Mouse (Mus musculus) stomach, embryonic 15.5 days (tissue): ENCODE results near the gene Pde4dip. TPM values are rescaled to one million over a fixed set of nuclear protein-coding genes. Genes with fewer than 3 reads are reported as not detected.
A peak's percentile ranks its signal among the peaks of the same experiment; 100 is the strongest.

Source experiments
- ATAC-seq: fragments of 200-750 bp; cut with Nextera tagmentation; 2 replicates; pipeline ENCODE4 v1.8.0; 2017; ENCODE audit warnings: low read depth, moderate number of reproducible peaks, moderate TSS enrichment; ENCODE audit not compliant: insufficient read depth, low FRiP score
- H3K27ac ChIP-seq: fragments of 300-500 bp; sonication (generic); 2 replicates; pipeline ENCODE4 v1.5.1; 2015; ENCODE audit warnings: mild to moderate bottlenecking, inconsistent platforms
- H3K27me3 ChIP-seq: fragments of 300-500 bp; sonication (generic); replicated peaks from 2 replicates; pipeline ENCODE4 v1.6.1; 2015; ENCODE audit warnings: inconsistent platforms
- H3K36me3 ChIP-seq: fragments of 300-500 bp; sonication (generic); 2 replicates; pipeline ENCODE4 v1.6.1; 2015; ENCODE audit warnings: inconsistent platforms
- H3K4me1 ChIP-seq: fragments of 300-500 bp; sonication (generic); 2 replicates; pipeline ENCODE4 v1.6.1; 2015; ENCODE audit warnings: inconsistent platforms
- H3K4me2 ChIP-seq: fragments of 300-500 bp; sonication (generic); 2 replicates; pipeline ENCODE4 v1.6.1; 2015; ENCODE audit warnings: mild to moderate bottlenecking, inconsistent platforms
- H3K4me3 ChIP-seq: fragments of 300-500 bp; sonication (generic); replicated peaks from 2 replicates; pipeline ENCODE4 v1.5.1; 2015; ENCODE audit warnings: inconsistent platforms
- H3K9ac ChIP-seq: fragments of 300-500 bp; sonication (generic); 2 replicates; pipeline ENCODE4 v1.6.1; 2015; ENCODE audit warnings: inconsistent platforms
- H3K9me3 ChIP-seq: fragments of 300-500 bp; sonication (generic); 2 replicates; pipeline ENCODE4 v1.6.1; 2016; ENCODE audit warnings: inconsistent platforms
- WGBS: fragments of 180-500 bp; shearing (Covaris S2); methylation state at CpG from one replicate; pipeline ENCODE4 v1.1.7; 2015; 5-methylcytosine and 5-hydroxymethylcytosine counted together
- polyA plus RNA-seq: library from polyadenylated mRNA; unstranded; fragments of >200 nt; fragmentation: Nextera tagmentation; extraction: Ambion mirVana; gene quantifications from 2 replicates; pipeline ENCODE4 v1.2.1, GENCODE M21; 2015

The Pde4dip gene
- polyA plus RNA-seq, 1 experiment from 2014 or later, result 21.3 TPM

DNA sequence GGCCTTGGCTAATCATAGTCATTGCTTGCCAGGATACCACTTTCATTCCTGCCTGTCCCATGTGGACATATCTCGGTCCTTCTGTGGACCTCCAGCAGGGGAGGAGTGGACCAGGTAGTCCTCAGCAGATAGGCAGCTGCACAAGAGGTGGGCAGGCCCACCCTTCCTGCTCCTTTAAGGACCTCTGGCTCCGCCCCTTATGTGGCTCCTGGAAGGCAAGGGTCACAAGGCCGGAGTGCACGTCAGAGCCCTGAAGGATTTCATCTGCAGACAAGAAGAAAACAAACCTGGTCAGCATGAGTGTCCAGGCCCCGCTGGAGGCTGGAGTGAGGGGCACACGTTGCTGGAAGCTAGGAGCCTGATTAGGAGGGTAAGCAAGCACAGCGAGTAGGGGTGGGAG, 197.9 kb downstream of the Pde4dip start:
- Histone ChIP-seq H3K9ac (no peak overlapping the region), H3K27me3 (no peaks in the 10 kb centered on the region), H3K9me3 (no peaks in the 10 kb centered on the region), H3K36me3 (no peaks in the 10 kb centered on the region), H3K4me2 (no peak overlapping the region), H3K4me3 (no peak overlapping the region), H3K4me1 (no peaks in the 10 kb centered on the region), H3K27ac (no peak overlapping the region)
- ATAC-seq, result no peak
- 39% methylated on average over 7 of the region's 7 CpGs for WGBS

DNA sequence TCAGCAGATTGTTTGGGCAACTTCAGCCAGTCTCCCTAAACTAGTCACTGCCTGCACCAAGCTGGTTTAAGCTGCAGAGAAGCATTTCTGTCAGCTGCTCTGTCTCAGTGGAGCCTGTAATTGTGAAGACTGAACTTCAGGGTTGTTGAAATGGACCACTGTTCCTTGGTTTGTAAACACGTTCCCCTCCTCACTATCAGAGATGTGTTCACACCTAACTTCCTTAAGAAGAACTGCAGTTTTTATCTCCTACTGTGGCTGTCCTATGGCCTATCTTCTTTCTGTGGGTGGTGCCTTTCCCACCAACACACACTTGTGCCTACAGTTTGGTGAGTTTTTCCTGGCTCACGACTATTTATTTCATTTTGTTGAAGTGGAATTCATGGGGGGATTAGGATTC, 199.2 kb downstream of the Pde4dip start:
- no peaks in the 10 kb centered on the region for H3K4me1 ChIP-seq
- no peaks in the 10 kb centered on the region for H3K9me3 ChIP-seq
- H3K27me3 ChIP-seq, result no peaks in the 10 kb centered on the region
- H3K4me3 ChIP-seq, result no peak overlapping the region
- no peak overlapping the region for H3K4me2 ChIP-seq
- H3K36me3 ChIP-seq, result no peaks in the 10 kb centered on the region
- no peak for ATAC-seq
- 72% methylated on average over 2 of the region's 2 CpGs for whole genome bisulfite sequencing
- H3K27ac ChIP-seq, result no peak overlapping the region
- H3K9ac ChIP-seq, result no peak overlapping the region

DNA sequence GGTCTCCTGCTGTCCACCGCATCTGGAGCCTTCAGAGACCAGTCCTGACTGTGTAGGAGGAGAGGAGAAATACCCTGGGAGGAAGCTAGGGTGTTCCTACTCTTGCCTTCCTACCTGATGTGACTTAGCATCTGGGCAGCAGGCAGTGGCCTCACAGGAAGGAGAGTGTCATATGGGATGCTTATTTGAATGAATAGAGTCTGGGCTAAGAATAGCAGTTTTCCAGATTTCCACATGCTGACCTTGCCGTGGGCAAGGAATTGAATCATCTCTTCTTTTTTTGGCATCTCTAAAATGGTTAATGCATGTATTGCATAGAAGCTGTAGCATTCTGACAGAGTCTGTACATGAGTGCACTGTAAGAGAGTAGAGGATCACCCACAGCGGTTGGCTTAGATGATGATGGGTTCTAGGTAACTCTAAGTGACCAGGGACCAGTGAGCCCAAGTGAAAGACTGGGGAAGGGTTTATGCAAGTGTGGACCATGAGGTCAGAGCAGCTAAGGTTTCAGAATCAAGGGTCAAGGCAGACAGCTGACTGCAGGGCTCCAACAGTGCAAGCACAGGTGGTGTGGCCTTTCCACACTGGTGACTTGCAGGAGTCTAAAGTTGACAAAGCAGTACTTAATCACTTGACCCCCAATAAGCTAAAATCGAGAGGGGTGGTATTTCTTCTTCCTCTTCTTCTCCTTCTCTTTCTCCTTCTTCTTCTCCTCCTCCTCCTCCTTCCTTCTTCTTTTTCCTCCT, 202.0 kb downstream of the Pde4dip start:
- Histone ChIP-seq H3K27me3 (no peaks in the 10 kb centered on the region), H3K36me3 (no peaks in the 10 kb centered on the region), H3K4me1 (peaks cover 15% of the 10 kb centered on the region; the same call in 1 of the 2 replicates), H3K27ac (no peak overlapping the region), H3K4me3 (no peak overlapping the region), H3K4me2 (no peak overlapping the region), H3K9ac (no peak overlapping the region), H3K9me3 (no peaks in the 10 kb centered on the region)
- no peak for ATAC-seq
- WGBS, result 77% methylated on average over 4 of the region's 4 CpGs

GRCm38 (mm10) chr3:97683560-97684195, 204.8 kb downstream of the Pde4dip start:
- Histone ChIP-seq H3K27ac (peak overlapping the region; percentile 45; the same call in 1 of the 2 replicates), H3K27me3 (no peaks in the 10 kb centered on the region), H3K36me3 (no peaks in the 10 kb centered on the region), H3K4me3 (no peak overlapping the region), H3K9ac (no peak overlapping the region), H3K4me2 (peak overlapping the region; percentile 30), H3K9me3 (no peaks in the 10 kb centered on the region), H3K4me1 (peaks cover 18% of the 10 kb centered on the region; the same call in 1 of the 2 replicates)
- WGBS, result 9% methylated on average over 16 of the region's 16 CpGs
- peak; percentile 61 for ATAC-seq

DNA sequence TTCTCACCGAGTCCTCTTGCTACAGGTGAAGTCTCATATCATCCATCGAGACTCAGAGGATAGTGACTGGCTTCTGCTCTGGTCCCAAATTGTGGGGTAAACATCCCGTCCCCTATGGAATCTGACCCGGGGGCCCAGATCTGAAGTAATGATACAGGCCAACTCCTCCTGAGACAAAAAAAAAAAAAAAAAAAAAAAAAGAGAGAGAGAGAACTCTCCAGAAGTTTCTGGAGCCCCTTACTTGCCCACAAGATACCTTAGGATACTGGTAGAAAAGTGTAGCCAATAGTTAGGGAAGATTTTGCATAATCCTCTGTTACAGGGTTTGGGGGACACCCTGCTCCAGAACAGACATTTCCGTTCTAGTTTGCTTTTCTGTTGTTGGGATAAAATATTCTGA, 205.9 kb downstream of the Pde4dip start:
- no peaks in the 10 kb centered on the region for H3K36me3 ChIP-seq
- H3K9ac ChIP-seq, result no peak overlapping the region
- ATAC-seq, result no peak
- H3K4me1 ChIP-seq, result peaks cover 18% of the 10 kb centered on the region; the same call in 1 of the 2 replicates
- H3K27ac ChIP-seq, result no peak overlapping the region
- no peaks in the 10 kb centered on the region for H3K9me3 ChIP-seq
- no peaks in the 10 kb centered on the region for H3K27me3 ChIP-seq
- H3K4me3 ChIP-seq, result peak overlapping the region; percentile 39
- H3K4me2 ChIP-seq, result peak overlapping the region; percentile 76
- 30% methylated on average over 5 of the region's 5 CpGs for WGBS

DNA sequence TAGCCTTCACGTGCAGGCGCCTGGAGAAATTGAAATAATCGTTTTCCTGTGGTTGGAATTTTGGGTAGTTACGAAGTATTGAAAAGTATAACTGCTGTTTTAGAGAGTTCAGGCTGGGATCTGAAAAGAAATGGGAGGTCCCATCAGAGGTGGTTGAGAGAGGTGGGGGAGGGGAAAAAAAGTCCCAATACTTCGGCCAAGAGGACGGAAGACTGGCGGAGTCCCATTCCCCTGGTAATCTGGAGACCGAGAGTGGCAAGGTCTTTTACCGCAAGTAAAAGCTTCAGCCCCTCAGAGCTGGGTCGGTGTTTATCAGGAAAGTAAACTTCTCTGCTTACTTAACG, 206.4 kb downstream of the Pde4dip start:
- ATAC-seq, result no peak
- WGBS, result 6% methylated on average over 11 of the region's 11 CpGs

DNA sequence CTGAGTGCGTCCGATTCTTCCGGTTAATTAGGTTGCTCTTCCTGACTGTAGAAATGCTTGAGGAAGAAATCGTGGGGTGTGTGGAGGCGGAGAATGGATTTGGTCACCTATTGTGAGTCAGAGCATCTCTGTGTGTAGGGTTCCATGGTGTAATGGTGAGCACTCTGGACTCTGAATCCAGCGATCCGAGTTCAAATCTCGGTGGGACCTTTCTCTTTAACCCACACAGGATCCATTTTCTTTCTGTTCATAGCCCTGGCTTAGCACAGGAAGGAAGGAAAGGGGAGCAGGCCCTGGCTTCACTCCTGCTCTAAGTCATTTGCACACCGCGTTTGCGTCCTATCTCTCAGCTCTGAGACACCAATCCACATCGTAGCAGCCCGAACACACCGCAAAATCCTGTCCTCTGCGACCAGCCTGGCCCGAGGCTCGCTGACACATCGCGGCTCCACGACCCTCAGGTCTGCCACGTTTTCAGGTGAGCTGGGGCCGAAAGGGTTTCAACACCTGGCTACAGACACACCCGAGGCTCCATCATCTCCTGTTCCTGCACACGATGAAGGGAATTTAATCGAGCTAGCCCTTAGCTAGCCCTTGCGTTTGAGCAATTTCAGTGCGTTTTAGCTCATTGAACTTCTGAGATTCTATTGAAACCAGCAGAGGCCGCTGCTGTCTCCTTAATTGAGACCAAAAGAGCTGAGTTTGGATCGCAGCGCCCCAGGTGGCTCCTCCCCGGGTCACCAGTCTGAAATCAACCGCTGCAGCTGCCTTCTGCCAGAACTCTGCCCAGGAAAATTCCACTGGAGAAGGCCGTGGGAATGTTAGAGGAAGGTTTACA, 207.0 kb downstream of the Pde4dip start:
- ATAC-seq, result peak; percentile 44; the same call in 1 of the 2 replicates
- H3K4me1 ChIP-seq, result peaks cover 18% of the 10 kb centered on the region; the same call in 1 of the 2 replicates
- peak overlapping the region; percentile 3; the same call in 1 of the 2 replicates for H3K27ac ChIP-seq
- peak overlapping the region; percentile 14; the same call in 1 of the 2 replicates for H3K9ac ChIP-seq
- no peaks in the 10 kb centered on the region for H3K27me3 ChIP-seq
- peak overlapping the region; percentile 39 for H3K4me3 ChIP-seq
- H3K36me3 ChIP-seq, result no peaks in the 10 kb centered on the region
- H3K4me2 ChIP-seq, result peak overlapping the region; percentile 76
- no peaks in the 10 kb centered on the region for H3K9me3 ChIP-seq
- WGBS, result 2% methylated on average over 33 of the region's 33 CpGs

More for the DNA sequence above, 206.4 kb downstream of the Pde4dip start:
- no peak overlapping the region for H3K9ac ChIP-seq
- peak overlapping the region; percentile 39 for H3K4me3 ChIP-seq
- no peaks in the 10 kb centered on the region for H3K36me3 ChIP-seq
- no peaks in the 10 kb centered on the region for H3K9me3 ChIP-seq
- H3K27ac ChIP-seq, result no peak overlapping the region
- H3K4me2 ChIP-seq, result peak overlapping the region; percentile 76
- peaks cover 18% of the 10 kb centered on the region; the same call in 1 of the 2 replicates for H3K4me1 ChIP-seq
- no peaks in the 10 kb centered on the region for H3K27me3 ChIP-seq

- peak; percentile 52 for ATAC-seq
- Histone ChIP-seq H3K9ac (no peak overlapping the region), H3K4me3 (peak overlapping the region; percentile 39), H3K27me3 (no peaks in the 10 kb centered on the region), H3K27ac (peak overlapping the region; percentile 3; the same call in 1 of the 2 replicates), H3K4me1 (peaks cover 18% of the 10 kb centered on the region; the same call in 1 of the 2 replicates), H3K36me3 (no peaks in the 10 kb centered on the region), H3K9me3 (no peaks in the 10 kb centered on the region), H3K4me2 (peak overlapping the region; percentile 76)
- 4% methylated on average over 28 of the region's 28 CpGs for WGBS
These were observed 207.7 kb downstream of the Pde4dip start for GRCm38 (mm10) chr3:97680631-97681320.

GRCm38 (mm10) chr3:97678416-97678815, 210.1 kb downstream of the Pde4dip start:
- peaks cover 13% of the 10 kb centered on the region; the same call in 1 of the 2 replicates for H3K4me1 ChIP-seq
- H3K36me3 ChIP-seq, result no peaks in the 10 kb centered on the region
- H3K27me3 ChIP-seq, result no peaks in the 10 kb centered on the region
- H3K27ac ChIP-seq, result no peak overlapping the region
- 85% methylated on average over 3 of the region's 3 CpGs for WGBS
- no peak overlapping the region for H3K4me3 ChIP-seq
- ATAC-seq, result no peak
- H3K4me2 ChIP-seq, result no peak overlapping the region
- H3K9ac ChIP-seq, result no peak overlapping the region
- H3K9me3 ChIP-seq, result no peaks in the 10 kb centered on the region

DNA sequence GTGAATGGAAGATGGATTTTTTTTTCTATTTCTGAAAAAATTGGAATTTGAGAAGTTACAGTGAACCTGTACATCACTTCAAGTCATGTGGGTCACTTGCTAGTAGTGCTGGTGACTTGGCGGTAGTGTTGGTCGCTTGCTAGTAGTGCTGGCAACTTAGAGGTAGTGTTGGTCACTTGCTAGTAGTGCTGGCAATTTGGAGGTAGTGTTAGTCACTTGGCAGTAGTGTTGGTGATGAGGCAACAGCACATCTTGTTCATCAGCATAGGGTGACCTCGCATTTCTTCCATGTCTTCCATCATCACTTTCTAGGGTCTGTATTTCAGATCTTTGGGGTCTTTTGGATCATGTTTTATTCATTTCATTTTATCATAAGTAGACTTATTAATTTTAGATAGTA, 212.4 kb downstream of the Pde4dip start:
- no peak for ATAC-seq
- Histone ChIP-seq H3K4me2 (no peak overlapping the region), H3K9me3 (no peaks in the 10 kb centered on the region), H3K9ac (no peak overlapping the region), H3K4me1 (0 out of 2 replicates have a peak, but pooled peaks cover under 1% of the 10 kb centered on the region), H3K4me3 (no peak overlapping the region), H3K27ac (no peak overlapping the region), H3K36me3 (peaks cover 6% of the 10 kb centered on the region; the same call in 1 of the 2 replicates), H3K27me3 (no peaks in the 10 kb centered on the region)
- 88% methylated on average over 3 of the region's 3 CpGs for WGBS

DNA sequence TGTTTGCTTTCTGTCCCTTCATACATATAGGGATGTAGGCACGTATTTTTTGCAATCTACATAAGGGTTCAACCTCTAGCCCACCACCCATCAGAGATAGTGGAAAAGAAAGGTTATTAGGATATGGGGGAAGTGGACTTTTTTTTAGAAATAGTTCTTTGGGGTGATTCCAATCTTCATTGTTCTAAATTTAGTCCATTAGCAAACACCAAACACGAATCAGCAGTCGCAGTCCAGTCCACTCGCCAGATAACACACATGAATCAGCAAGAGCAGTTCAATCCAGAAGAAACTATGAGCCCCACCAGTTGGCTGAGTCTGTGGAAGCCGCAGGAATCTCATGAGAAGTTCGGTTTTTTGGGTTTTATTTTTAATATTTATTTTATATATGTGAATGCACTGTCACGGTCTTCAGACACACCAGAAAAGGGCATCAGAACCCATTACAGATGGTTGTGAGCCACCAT, 213.8 kb downstream of the Pde4dip start, which contains the start of gene Gm17651:
Gene Gm17651, minus strand, starts transcription at position 51 of the 467 bp plus-strand sequence.
- Histone ChIP-seq H3K27ac (no peak within 1 kb of the TSS), H3K36me3 (peaks cover 7% of the 10 kb centered on the region; the same call in 1 of the 2 replicates), H3K4me3 (no peak within 1 kb of the TSS), H3K9ac (no peak within 1 kb of the TSS), H3K4me1 (no peaks in the 10 kb centered on the region), H3K9me3 (no peaks in the 10 kb centered on the region), H3K4me2 (no peak within 1 kb of the TSS), H3K27me3 (no peaks in the 10 kb centered on the region)
- WGBS, result 83% methylated on average over 7 of the region's 7 CpGs
- ATAC-seq, result no peak
